Mouse (Mus musculus): ENCODE results near the gene Sgcd.

- TF ChIP-seq POLR2A (IDR thresholded peaks at IDR 0.05; ENCODE audit: low read depth, low read length) (no peak), CTCF (IDR thresholded peaks at IDR 0.05; ENCODE audit: borderline replicate concordance, insufficient read depth, low read length) (no peak)
These were observed 422.6 kb downstream of the Sgcd start for GRCm38 (mm10) chr11:47566156-47566555.
